ENCODE assay signal across 10 mouse cellular contexts in genomic region chr8:87944225-87944934, GRCm38 (mm10). TPM values are rescaled to one million over a fixed set of nuclear protein-coding genes. Genes with fewer than 3 reads are reported as not detected.
A peak's percentile ranks its signal among the peaks of the same experiment; 100 is the strongest.
DNase-seq lines count a peak whose midpoint lies in the region; ATAC-seq lines count a peak whose summit lies in the region.
"Had no signal": no experiment of that assay in that cellular context is flagged by ENCODE, and none has a peak within 500 bp of the region (broad histone marks: within the 10 kb centered on the region; RNA-seq: fewer than 3 reads in every experiment).

No protein-coding gene starts in this region.

- no peaks in the 10 kb centered on the region for H3K27me3 ChIP-seq in kidney, embryonic 15.5 days
- no peaks in the 10 kb centered on the region for H3K27me3 ChIP-seq in embryonic facial prominence, embryonic 10.5 days (replicated peaks; ENCODE audit: low read depth, poor library complexity, severe bottlenecking)
- H3K27me3 ChIP-seq in hindbrain, embryonic 15.5 days = no peaks in the 10 kb centered on the region
- H3K27me3 ChIP-seq in neural tube, embryonic 12.5 days (replicated peaks) = no peaks in the 10 kb centered on the region

- H3K4me2 ChIP-seq in kidney, embryonic 15.5 days = peak overlapping the region; percentile 93
- H3K4me2 ChIP-seq in hindbrain, embryonic 15.5 days = peak overlapping the region; percentile 76
- H3K4me2 ChIP-seq in neural tube, embryonic 12.5 days (replicated peaks) = peak overlapping the region; percentile 76

- H3K9ac ChIP-seq in kidney, embryonic 15.5 days = peak overlapping the region; percentile 68; the same call in 1 of the 2 replicates
- H3K9ac ChIP-seq in hindbrain, embryonic 15.5 days = no peak overlapping the region
- peak overlapping the region; percentile 64; the same call in 1 of the 2 replicates for H3K9ac ChIP-seq in neural tube, embryonic 12.5 days

- no peaks in the 10 kb centered on the region for H3K9me3 ChIP-seq in kidney, embryonic 15.5 days (replicated peaks)
- no peaks in the 10 kb centered on the region for H3K9me3 ChIP-seq in embryonic facial prominence, embryonic 10.5 days
- no peaks in the 10 kb centered on the region for H3K9me3 ChIP-seq in hindbrain, embryonic 15.5 days
- no peaks in the 10 kb centered on the region for H3K9me3 ChIP-seq in neural tube, embryonic 12.5 days
- H3K9me3 ChIP-seq: megakaryocyte, embryonic 14.5 days had no signal

- ATAC-seq in kidney, embryonic 15.5 days (replicated peaks; ENCODE audit: low FRiP score) = 0 out of 2 replicates have a peak, but pooled peaks have one; percentile 22
- ATAC-seq in hindbrain, embryonic 15.5 days (ENCODE audit: low FRiP score, low read depth) = peak; percentile 28; the same call in 1 of the 2 replicates
- ATAC-seq in neural tube, embryonic 12.5 days (ENCODE audit: low FRiP score, low read depth) = peak; percentile 41; the same call in 1 of the 2 replicates
- ATAC-seq in erythroid progenitor cell, adult 5-6 weeks (replicated peaks; ENCODE audit: low FRiP score, poor library complexity, severe bottlenecking) = no peak

- no peak for DNase-seq in kidney, adult 18-20 months
- DNase-seq in embryonic facial prominence, embryonic 10.5 days (ENCODE audit: low spot score) = peak; percentile 53
- DNase-seq in gastrocnemius, postnatal 10 days = no peak
- no peak for DNase-seq in ovary, postnatal 14 days (ENCODE audit: low spot score)
- DNase-seq: thymus, postnatal 25 days had no signal

- H3K27ac ChIP-seq in kidney, embryonic 15.5 days = 0 out of 2 replicates have a peak overlapping the region, but pooled peaks have one; percentile 37
- peak overlapping the region; percentile 84 for H3K27ac ChIP-seq in embryonic facial prominence, embryonic 10.5 days (replicated peaks)
- no peak overlapping the region for H3K27ac ChIP-seq in hindbrain, embryonic 15.5 days (replicated peaks)
- H3K27ac ChIP-seq in neural tube, embryonic 12.5 days = no peak overlapping the region

- no peak overlapping the region for H3K4me3 ChIP-seq in kidney, embryonic 15.5 days (replicated peaks)
- H3K4me3 ChIP-seq in embryonic facial prominence, embryonic 10.5 days = peak overlapping the region; percentile 57
- H3K4me3 ChIP-seq in hindbrain, embryonic 15.5 days = no peak overlapping the region
- no peak overlapping the region for H3K4me3 ChIP-seq in neural tube, embryonic 12.5 days
- H3K4me3 ChIP-seq: megakaryocyte, embryonic 14.5 days had no signal

- H3K4me1 ChIP-seq in kidney, embryonic 15.5 days = peaks cover 47% of the 10 kb centered on the region
- peaks cover 88% of the 10 kb centered on the region for H3K4me1 ChIP-seq in embryonic facial prominence, embryonic 10.5 days
- peaks cover 44% of the 10 kb centered on the region for H3K4me1 ChIP-seq in hindbrain, embryonic 15.5 days (replicated peaks)
- H3K4me1 ChIP-seq in neural tube, embryonic 12.5 days = peaks cover 56% of the 10 kb centered on the region
- H3K4me1 ChIP-seq: megakaryocyte, embryonic 14.5 days had no signal

- WGBS in kidney, embryonic 15.5 days = 36% methylated on average over 5 of the region's 5 CpGs
- WGBS in embryonic facial prominence, embryonic 10.5 days = 11% methylated on average over 5 of the region's 5 CpGs
- 33% methylated on average over 5 of the region's 5 CpGs for WGBS in hindbrain, embryonic 15.5 days
- 24% methylated on average over 5 of the region's 5 CpGs for WGBS in neural tube, embryonic 12.5 days

- H3K36me3 ChIP-seq in kidney, embryonic 15.5 days = no peaks in the 10 kb centered on the region
- peaks cover 14% of the 10 kb centered on the region for H3K36me3 ChIP-seq in embryonic facial prominence, embryonic 10.5 days (replicated peaks)
- H3K36me3 ChIP-seq in hindbrain, embryonic 15.5 days = no peaks in the 10 kb centered on the region
- peaks cover 3% of the 10 kb centered on the region; the same call in 1 of the 2 replicates for H3K36me3 ChIP-seq in neural tube, embryonic 12.5 days

RNA-seq across cellular contexts. Expression of gene Zfp423, which starts 15.0 kb away (rescaled TPM):
- 9.2 and 10.9 TPM in 2 replicates for polyA plus RNA-seq in kidney, embryonic 15.5 days (2015; fragmentation: Nextera tagmentation; extraction: Ambion mirVana)
- 22.0 and 23.4 TPM in 2 replicates for polyA plus RNA-seq in embryonic facial prominence, embryonic 10.5 days (2016; fragmentation: Nextera tagmentation; extraction: Ambion mirVana)
- 28.6 and 33.4 TPM in 2 replicates for polyA plus RNA-seq in hindbrain, embryonic 15.5 days (2015; fragmentation: Nextera tagmentation; extraction: Ambion mirVana)
- 47.4 and 48.5 TPM in 2 replicates for polyA plus RNA-seq in neural tube, embryonic 12.5 days (2016; fragmentation: Nextera tagmentation; extraction: Ambion mirVana)
- total RNA-seq in erythroid progenitor cell, adult 5-6 weeks (2015; ENCODE audit: low replicate concordance) = 0.42 TPM in 1 of 2 replicates, not detected in the other
- total RNA-seq in erythroid progenitor cell, adult 5-6 weeks (2017; ENCODE audit: low replicate concordance) = not detected in 2 replicates
- 10 to 100 TPM; 20.7 to 23.5 TPM for total RNA-seq in gastrocnemius, postnatal 10 days (2021)

Comparison
In these comparisons a context has a peak if more than half of its experiments do, and no peak if none do; other contexts are left out.
1. H3K27ac ChIP-seq: peak in kidney, embryonic 15.5 days (single experiment) and embryonic facial prominence, embryonic 10.5 days (single experiment); none in hindbrain, embryonic 15.5 days (single experiment) and neural tube, embryonic 12.5 days (single experiment).
2. Peak in every context shown above with its lines, with median percentiles within 50 percentile points of each other: H3K4me2 ChIP-seq.